Mouse (Mus musculus) liver, embryonic 15.5 days (tissue): ENCODE data around the gene Hoxb2. TPM values are rescaled to one million over a fixed set of nuclear protein-coding genes. Genes with fewer than 3 reads are reported as not detected.

Source experiments
- ATAC-seq: fragments of 200-750 bp; cut with Nextera tagmentation; 2 replicates; pipeline ENCODE4 v1.8.0; 2017; ENCODE audit warnings: moderate number of reproducible peaks, mild to moderate bottlenecking, moderate library complexity; ENCODE audit not compliant: insufficient read depth
- H3K27ac ChIP-seq: fragments of 300-500 bp; sonication (generic); replicated peaks from 2 replicates; pipeline ENCODE4 v1.5.1; 2015; ENCODE audit warnings: mild to moderate bottlenecking, inconsistent platforms
- H3K27me3 ChIP-seq: fragments of 300-500 bp; sonication (generic); 2 replicates; pipeline ENCODE4 v1.6.1; 2015; ENCODE audit warnings: mild to moderate bottlenecking, inconsistent platforms
- H3K36me3 ChIP-seq: fragments of 300-500 bp; sonication (generic); replicated peaks from 2 replicates; pipeline ENCODE4 v1.6.1; 2015; ENCODE audit warnings: moderate library complexity, mild to moderate bottlenecking, inconsistent platforms
- H3K4me1 ChIP-seq: fragments of 300-500 bp; sonication (generic); replicated peaks from 2 replicates; pipeline ENCODE4 v1.6.1; 2015; ENCODE audit warnings: inconsistent platforms
- H3K4me2 ChIP-seq: fragments of 300-500 bp; sonication (generic); 2 replicates; pipeline ENCODE4 v1.6.1; 2015; ENCODE audit warnings: moderate library complexity, mild to moderate bottlenecking, inconsistent platforms
- H3K4me3 ChIP-seq: fragments of 300-500 bp; sonication (generic); replicated peaks from 2 replicates; pipeline ENCODE4 v1.5.1; 2015; ENCODE audit warnings: mild to moderate bottlenecking, inconsistent platforms
- H3K9ac ChIP-seq: fragments of 300-500 bp; sonication (generic); 2 replicates; pipeline ENCODE4 v1.6.1; 2015; ENCODE audit warnings: moderate library complexity, mild to moderate bottlenecking, inconsistent platforms
- H3K9me3 ChIP-seq: fragments of 300-500 bp; sonication (generic); replicated peaks from 2 replicates; pipeline ENCODE4 v1.6.1; 2016; ENCODE audit warnings: inconsistent platforms
- WGBS: fragments of 180-500 bp; shearing (Covaris S2); methylation state at CpG from one replicate; pipeline ENCODE4 v1.1.7; 2015; ENCODE audit warnings: mixed read lengths; ENCODE audit not compliant: insufficient replicate concordance; 5-methylcytosine and 5-hydroxymethylcytosine counted together
- polyA plus RNA-seq: library from polyadenylated mRNA; unstranded; fragments of >200 nt; fragmentation: Nextera tagmentation; extraction: Ambion mirVana; gene quantifications from 2 replicates; pipeline ENCODE4 v1.2.1, GENCODE M21; 2015

The Hoxb2 gene
- polyA plus RNA-seq, 1 experiment from 2014 or later: 0.75 TPM

GRCm38 (mm10) chr11:96352691-96353521, 2.6 kb downstream of the Hoxb2 start:
- under 1% methylated on average over 75 of the region's 75 CpGs for WGBS
- no peaks in the 10 kb centered on the region for H3K4me1 ChIP-seq
- no peak overlapping the region; the same call in 1 of the 2 replicates for H3K9ac ChIP-seq
- peaks cover 96% of the 10 kb centered on the region for H3K27me3 ChIP-seq
- peak overlapping the region; percentile 32 for H3K4me3 ChIP-seq
- H3K27ac ChIP-seq: peak overlapping the region; percentile 9; the same call in 1 of the 2 replicates
- no peaks in the 10 kb centered on the region for H3K36me3 ChIP-seq
- H3K9me3 ChIP-seq: no peaks in the 10 kb centered on the region
- H3K4me2 ChIP-seq: peak overlapping the region; percentile 20; the same call in 1 of the 2 replicates
- no peak for ATAC-seq

DNA sequence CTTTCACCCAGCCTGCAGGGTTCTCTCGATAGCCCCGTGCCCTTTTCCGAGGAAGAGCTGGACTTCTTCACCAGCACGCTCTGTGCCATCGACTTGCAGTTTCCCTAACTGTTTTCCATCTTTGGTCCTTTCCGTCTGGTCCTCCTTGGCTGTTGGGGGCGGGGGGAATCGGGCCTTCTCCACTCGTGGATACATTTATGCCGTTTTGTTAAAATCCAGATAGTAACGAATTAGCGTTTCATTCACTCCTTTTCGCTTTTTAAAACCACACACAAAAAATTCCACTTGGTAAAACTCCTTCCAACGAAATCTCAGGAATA, 3.2 kb downstream of the Hoxb2 start:
- Histone ChIP-seq H3K9ac (no peak overlapping the region; the same call in 1 of the 2 replicates), H3K4me2 (no peak overlapping the region), H3K9me3 (no peaks in the 10 kb centered on the region), H3K4me1 (no peaks in the 10 kb centered on the region), H3K4me3 (peak overlapping the region; percentile 32), H3K27me3 (peaks cover 94% of the 10 kb centered on the region), H3K27ac (0 out of 2 replicates have a peak overlapping the region, but pooled peaks have one; percentile 9), H3K36me3 (no peaks in the 10 kb centered on the region)
- 3% methylated on average over 14 of the region's 14 CpGs for WGBS
- no peak for ATAC-seq

DNA sequence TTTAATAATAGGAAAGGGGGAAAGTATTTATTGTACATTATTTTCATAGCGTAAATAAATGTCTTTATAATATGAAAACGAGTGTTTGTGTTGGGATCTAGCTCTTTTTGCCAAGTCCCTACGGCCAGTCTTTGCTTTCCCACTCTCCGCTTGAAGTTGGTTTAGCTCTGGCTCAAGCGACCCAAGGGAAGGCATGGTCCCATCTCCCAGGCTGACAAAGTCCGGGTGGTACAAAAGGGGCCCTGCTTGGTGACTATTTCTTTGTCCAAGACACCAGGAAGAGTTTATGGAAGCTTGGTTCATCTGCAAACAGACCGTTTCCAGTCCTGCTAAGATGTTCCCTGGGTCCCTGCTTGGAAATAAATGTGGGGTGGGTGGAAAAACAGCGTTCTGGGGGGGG, 3.6 kb downstream of the Hoxb2 start:
- ATAC-seq: no peak
- H3K4me2 ChIP-seq: peak overlapping the region; percentile 36; the same call in 1 of the 2 replicates
- H3K9me3 ChIP-seq: no peaks in the 10 kb centered on the region
- 0 out of 2 replicates have a peak overlapping the region, but pooled peaks have one; percentile 2 for H3K4me3 ChIP-seq
- 17% methylated on average over 8 of the region's 8 CpGs for WGBS
- H3K4me1 ChIP-seq: no peaks in the 10 kb centered on the region
- H3K36me3 ChIP-seq: no peaks in the 10 kb centered on the region
- H3K27ac ChIP-seq: no peak overlapping the region
- H3K9ac ChIP-seq: no peak overlapping the region
- H3K27me3 ChIP-seq: peaks cover 89% of the 10 kb centered on the region

GRCm38 (mm10) chr11:96354376-96354775, 4.1 kb downstream of the Hoxb2 start:
- 3% methylated on average over 25 of the region's 25 CpGs for WGBS
- Histone ChIP-seq H3K4me3 (0 out of 2 replicates have a peak overlapping the region, but pooled peaks have one; percentile 2), H3K36me3 (no peaks in the 10 kb centered on the region), H3K9me3 (no peaks in the 10 kb centered on the region), H3K4me1 (no peaks in the 10 kb centered on the region), H3K9ac (no peak overlapping the region), H3K27ac (no peak overlapping the region), H3K4me2 (peak overlapping the region; percentile 36), H3K27me3 (peaks cover 85% of the 10 kb centered on the region)
- no peak for ATAC-seq

- Histone ChIP-seq H3K27ac (no peak overlapping the region), H3K4me1 (no peaks in the 10 kb centered on the region), H3K4me3 (no peak overlapping the region), H3K9ac (no peak overlapping the region), H3K9me3 (no peaks in the 10 kb centered on the region), H3K27me3 (peaks cover 84% of the 10 kb centered on the region), H3K36me3 (no peaks in the 10 kb centered on the region), H3K4me2 (peak overlapping the region; percentile 36; the same call in 1 of the 2 replicates)
- ATAC-seq: no peak
- WGBS: 12% methylated on average over 9 of the region's 9 CpGs
Measured at GRCm38 (mm10) chr11:96354801-96355311, 4.5 kb downstream of the Hoxb2 start.

DNA sequence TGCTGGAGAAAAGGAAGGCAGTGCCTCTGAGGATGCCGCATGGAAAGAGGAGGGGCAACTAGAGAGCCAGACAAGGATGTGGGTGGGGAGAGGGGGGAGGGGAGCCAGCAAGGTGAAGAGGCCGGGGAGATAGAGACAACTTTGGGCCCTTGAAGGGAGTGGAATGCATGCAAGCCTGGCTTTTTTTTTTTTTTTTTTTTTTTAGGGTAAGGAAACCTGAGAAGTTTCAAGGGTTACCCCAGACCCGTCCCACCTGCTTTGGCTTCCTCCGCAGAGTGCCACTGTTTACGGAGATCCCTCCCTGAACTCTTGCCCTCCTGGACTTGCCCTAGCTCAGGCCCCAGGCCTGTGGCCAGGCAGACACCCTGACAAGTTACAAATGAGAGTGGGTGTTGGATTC, 13.5 kb downstream of the Hoxb2 start:
- Histone ChIP-seq H3K9ac (no peak overlapping the region), H3K4me3 (no peak overlapping the region), H3K4me1 (no peaks in the 10 kb centered on the region), H3K36me3 (no peaks in the 10 kb centered on the region), H3K9me3 (no peaks in the 10 kb centered on the region), H3K27me3 (peaks cover 77% of the 10 kb centered on the region), H3K27ac (no peak overlapping the region), H3K4me2 (no peak overlapping the region)
- WGBS: 14% methylated on average over 5 of the region's 5 CpGs
- no peak for ATAC-seq

DNA sequence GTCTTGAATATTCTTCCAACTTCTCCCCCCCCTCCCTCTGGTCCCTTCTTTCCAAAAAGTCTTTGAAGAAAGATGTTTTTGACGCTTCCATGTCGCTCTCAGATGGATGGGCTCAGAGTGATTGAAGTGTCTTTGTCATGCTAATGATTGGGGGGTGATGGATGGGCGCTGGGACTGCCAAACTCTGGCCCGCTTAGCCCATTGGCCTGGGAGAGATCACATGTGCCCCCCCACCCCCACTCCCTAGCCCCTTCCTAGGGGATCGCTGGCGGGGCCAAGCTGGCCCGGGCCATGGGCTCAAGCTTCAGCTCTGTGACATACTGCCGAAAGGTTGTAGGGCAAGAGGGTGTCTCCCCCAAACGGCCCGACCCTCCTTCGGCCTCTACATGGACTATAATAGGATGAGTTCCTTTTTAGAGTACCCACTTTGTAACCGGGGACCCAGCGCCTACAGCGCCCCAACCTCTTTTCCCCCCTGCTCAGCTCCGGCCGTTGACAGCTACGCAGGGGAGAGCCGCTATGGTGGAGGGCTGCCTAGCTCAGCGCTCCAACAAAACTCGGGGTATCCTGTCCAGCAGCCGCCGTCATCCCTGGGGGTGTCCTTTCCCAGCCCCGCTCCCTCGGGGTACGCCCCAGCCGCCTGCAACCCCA, 15.2 kb downstream of the Hoxb2 start, which contains the start of gene Hoxb1:
Hoxb1 (plus strand) TSS at position 312 of the 651 bp plus-strand sequence.
- no peak within 1 kb of the TSS for H3K4me2 ChIP-seq
- no peaks in the 10 kb centered on the region for H3K4me1 ChIP-seq
- no peak for ATAC-seq
- no peaks in the 10 kb centered on the region for H3K9me3 ChIP-seq
- no peaks in the 10 kb centered on the region for H3K36me3 ChIP-seq
- H3K9ac ChIP-seq: no peak within 1 kb of the TSS
- peaks cover 91% of the 10 kb centered on the region for H3K27me3 ChIP-seq
- H3K27ac ChIP-seq: no peak within 1 kb of the TSS
- H3K4me3 ChIP-seq: no peak within 1 kb of the TSS
- 11% methylated on average over 26 of the region's 26 CpGs for WGBS

DNA sequence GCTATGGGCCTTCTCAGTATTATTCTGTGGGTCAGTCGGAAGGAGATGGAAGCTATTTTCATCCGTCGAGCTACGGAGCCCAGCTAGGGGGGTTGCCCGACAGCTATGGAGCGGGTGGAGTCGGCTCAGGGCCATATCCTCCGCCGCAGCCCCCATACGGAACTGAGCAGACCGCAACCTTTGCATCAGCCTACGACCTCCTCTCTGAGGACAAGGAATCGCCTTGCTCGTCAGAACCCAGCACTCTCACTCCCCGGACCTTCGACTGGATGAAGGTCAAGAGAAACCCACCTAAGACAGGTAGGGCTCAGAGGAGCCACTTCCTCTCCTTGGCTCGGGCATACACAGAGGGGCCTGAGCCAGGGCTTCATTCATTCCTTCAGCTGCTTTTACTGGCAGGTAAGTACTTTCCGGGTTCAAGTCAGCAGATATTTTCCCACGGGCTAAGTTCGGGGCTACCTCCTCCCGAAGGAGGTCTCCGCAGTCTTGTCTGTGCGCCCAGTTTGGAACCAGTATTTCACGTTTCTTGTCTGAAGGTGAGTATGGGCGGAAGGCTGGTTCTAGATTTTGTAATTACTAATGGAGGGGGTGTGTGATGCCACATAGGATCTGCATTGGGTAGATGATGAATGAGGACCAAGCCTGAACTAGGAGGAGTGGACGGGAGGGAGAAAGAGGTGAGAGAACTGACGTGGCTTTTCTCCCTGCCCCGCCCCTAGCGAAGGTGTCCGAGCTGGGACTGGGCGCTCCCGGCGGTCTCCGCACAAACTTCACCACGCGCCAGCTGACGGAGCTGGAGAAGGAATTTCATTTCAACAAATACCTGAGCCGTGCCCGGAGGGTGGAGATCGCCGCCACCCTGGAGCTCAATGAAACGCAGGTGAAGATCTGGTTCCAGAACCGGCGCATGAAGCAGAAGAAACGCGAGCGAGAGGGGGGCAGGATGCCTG, 16.0 kb downstream of the Hoxb2 start:
- Histone ChIP-seq H3K4me3 (no peak overlapping the region), H3K9me3 (no peaks in the 10 kb centered on the region), H3K9ac (no peak overlapping the region), H3K36me3 (no peaks in the 10 kb centered on the region), H3K4me2 (no peak overlapping the region), H3K27me3 (peaks cover 95% of the 10 kb centered on the region), H3K4me1 (no peaks in the 10 kb centered on the region), H3K27ac (no peak overlapping the region)
- WGBS: 4% methylated on average over 47 of the region's 47 CpGs
- no peak for ATAC-seq

DNA sequence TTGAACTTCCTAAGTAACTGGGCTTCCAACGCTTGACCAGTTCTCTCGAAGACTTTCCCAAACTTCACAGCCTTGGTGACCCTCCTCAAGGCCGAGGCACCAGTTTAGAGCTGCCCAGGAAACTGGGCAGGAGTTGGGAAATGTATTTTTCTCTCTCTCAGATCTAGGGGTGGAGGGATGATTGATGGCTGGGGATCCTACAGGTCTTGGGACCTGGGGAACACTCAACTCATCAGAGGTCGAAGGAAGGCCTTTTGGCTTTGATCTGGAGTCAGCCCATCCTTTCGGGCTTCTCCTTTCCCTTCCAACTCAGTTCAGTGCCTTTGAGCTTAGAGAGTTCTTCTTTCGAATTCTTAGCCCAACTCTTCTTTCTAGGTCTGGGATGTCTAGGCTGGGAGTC, 16.8 kb downstream of the Hoxb2 start:
- ATAC-seq: no peak
- Histone ChIP-seq H3K4me3 (no peak overlapping the region), H3K27ac (no peak overlapping the region), H3K36me3 (no peaks in the 10 kb centered on the region), H3K9ac (no peak overlapping the region), H3K4me2 (no peak overlapping the region), H3K27me3 (peaks cover 92% of the 10 kb centered on the region), H3K9me3 (no peaks in the 10 kb centered on the region), H3K4me1 (no peaks in the 10 kb centered on the region)
- 25% methylated on average over 6 of the region's 6 CpGs for WGBS

DNA sequence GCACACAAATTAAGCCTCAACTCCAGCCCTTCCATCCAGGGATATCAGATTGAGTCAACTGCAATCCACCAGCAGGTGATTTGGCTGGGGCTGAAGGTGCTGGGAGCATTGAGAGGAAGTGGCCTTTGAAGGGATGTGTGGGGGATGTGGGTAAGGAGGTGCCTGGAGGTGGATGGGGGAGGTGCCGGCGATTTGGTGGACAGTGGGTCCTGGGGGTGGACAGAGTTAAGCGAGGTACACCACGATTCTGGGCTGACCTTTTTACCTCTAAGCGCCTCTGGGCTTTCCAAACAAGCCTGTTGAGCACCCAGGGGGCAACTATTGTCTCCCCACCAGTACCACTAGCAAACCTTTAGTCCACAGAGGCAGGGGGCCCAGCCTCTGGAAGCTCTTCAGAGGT, 18.4 kb downstream of the Hoxb2 start:
- Histone ChIP-seq H3K36me3 (no peaks in the 10 kb centered on the region), H3K4me2 (no peak overlapping the region), H3K9me3 (no peaks in the 10 kb centered on the region), H3K27me3 (peaks cover 92% of the 10 kb centered on the region), H3K4me3 (no peak overlapping the region), H3K9ac (no peak overlapping the region), H3K4me1 (no peaks in the 10 kb centered on the region), H3K27ac (no peak overlapping the region)
- 18% methylated on average over 5 of the region's 5 CpGs for WGBS
- no peak for ATAC-seq
